Mouse (Mus musculus) cerebellum, adult 2 months (tissue): ENCODE measurements around the gene Zfp467.

ENCODE experiments used
- CTCF ChIP-seq: fragments of 200-500 bp; IDR thresholded peaks from 2 replicates; pipeline ENCODE4 v1.5.1; 2011; ENCODE audit warnings: low read depth, mild to moderate bottlenecking, control low read depth, low read length, moderate library complexity, borderline replicate concordance; ENCODE audit not compliant: insufficient read depth
- POLR2A ChIP-seq: fragments of 200-500 bp; IDR thresholded peaks from 2 replicates; pipeline ENCODE4 v1.6.1; 2011; ENCODE audit warnings: low read length, control low read depth, borderline replicate concordance; ENCODE audit not compliant: insufficient read depth

DNA sequence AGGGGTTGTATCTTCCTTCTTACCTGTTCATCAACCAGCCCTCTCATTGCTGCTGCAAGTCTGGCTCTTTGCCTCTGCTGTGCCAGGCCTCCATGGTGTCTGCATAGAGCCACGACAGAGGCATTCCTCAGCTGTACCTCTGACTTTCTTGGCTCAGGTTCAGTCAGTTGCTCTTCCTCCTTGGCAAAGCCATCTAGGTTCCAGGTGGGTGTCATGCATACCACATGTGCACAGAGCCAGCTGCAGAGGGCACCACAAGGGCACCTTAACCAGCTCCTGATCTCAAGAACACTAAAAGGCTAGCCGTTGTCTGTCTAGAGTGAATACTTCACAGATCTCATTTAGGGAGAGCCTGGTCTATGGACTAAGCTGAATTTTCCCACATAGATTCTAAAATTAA is 29.1 kb downstream of the Zfp467 start:
- TF ChIP-seq POLR2A (no peak), CTCF (no peak)
